ENCODE assay signal across 8 mouse cellular contexts in genomic region chr1:79857681-79858388, GRCm38 (mm10). TPM values are rescaled to one million over a fixed set of nuclear protein-coding genes. Genes with fewer than 3 reads are reported as not detected.
DNase-seq lines count a peak whose midpoint lies in the region; ATAC-seq and TF ChIP-seq lines count a peak whose summit lies in the region.

No protein-coding gene starts in this region.

- H3K4me2 ChIP-seq in hindbrain, embryonic 15.5 days, result peak overlapping the region; percentile 95

- peaks cover 22% of the 10 kb centered on the region for H3K4me1 ChIP-seq in hindbrain, embryonic 15.5 days (replicated peaks)
- H3K4me1 ChIP-seq in midbrain, embryonic 10.5 days, result peaks cover 55% of the 10 kb centered on the region

- no peaks in the 10 kb centered on the region for H3K9me3 ChIP-seq in hindbrain, embryonic 15.5 days
- no peaks in the 10 kb centered on the region for H3K9me3 ChIP-seq in midbrain, embryonic 10.5 days (replicated peaks)

- no peaks in the 10 kb centered on the region for H3K27me3 ChIP-seq in hindbrain, embryonic 15.5 days
- H3K27me3 ChIP-seq in midbrain, embryonic 10.5 days (ENCODE audit: low read depth, poor library complexity, severe bottlenecking), result peaks cover 45% of the 10 kb centered on the region

- peak overlapping the region; percentile 87 for H3K4me3 ChIP-seq in gastrocnemius, adult 2 months
- H3K4me3 ChIP-seq in hindbrain, embryonic 15.5 days, result peak overlapping the region; percentile 83
- H3K4me3 ChIP-seq in midbrain, embryonic 10.5 days, result peak overlapping the region; percentile 76

- ATAC-seq in hindbrain, embryonic 15.5 days (ENCODE audit: low FRiP score, low read depth), result peak; percentile 11

- DNase-seq in gastrocnemius, adult 2 months, result no peak
- no peak for DNase-seq in gastrocnemius, adult 18-20 months (ENCODE audit: low spot score)
- peak; percentile 11 for DNase-seq in retina, embryonic 14.5 days (ENCODE audit: low spot score)
- DNase-seq in retina, postnatal 1 day, result no peak
- peak; percentile 55 for DNase-seq in midbrain, embryonic 10.5 days (ENCODE audit: low spot score)
- DNase-seq in spleen, adult 12 weeks (ENCODE audit: low spot score), result no peak
- no peak for DNase-seq in ovary, postnatal 14 days (ENCODE audit: low spot score)

- H3K9ac ChIP-seq in hindbrain, embryonic 15.5 days, result peak overlapping the region; percentile 74

- 2% methylated on average over 32 of the region's 32 CpGs for WGBS in hindbrain, embryonic 15.5 days
- 2% methylated on average over 32 of the region's 32 CpGs for WGBS in midbrain, embryonic 10.5 days

- H3K27ac ChIP-seq in gastrocnemius, adult 2 months, result peak overlapping the region; percentile 93
- peak overlapping the region; percentile 54 for H3K27ac ChIP-seq in hindbrain, embryonic 15.5 days (replicated peaks)
- peak overlapping the region; percentile 90 for H3K27ac ChIP-seq in midbrain, embryonic 10.5 days (replicated peaks)

- intact Hi-C loops in gastrocnemius, adult 2 months (cut with DNase I), result loop anchor here (2.0 kb wide), 1 partner anchor 35 kb away; no protein-coding TSS in a partner anchor

- TF ChIP-seq CTCF in gastrocnemius, adult 2 months (IDR thresholded peaks at IDR 0.05), result no peak

- H3K36me3 ChIP-seq in hindbrain, embryonic 15.5 days, result no peaks in the 10 kb centered on the region
- H3K36me3 ChIP-seq in midbrain, embryonic 10.5 days, result no peaks in the 10 kb centered on the region

RNA-seq across cellular contexts. Expression of gene Serpine2, which starts 3.1 kb away (rescaled TPM):
- 100 to 1,000 TPM in 1 of 2 experiments, 10 to 100 TPM in 1; 72.3 to 125 TPM for total RNA-seq in gastrocnemius, adult 2 months (2021)
- total RNA-seq in gastrocnemius, adult 18-20 months (2021), result 10 to 100 TPM; 78.7 to 89.6 TPM
- 272 and 313 TPM in 2 replicates for polyA plus RNA-seq in hindbrain, embryonic 15.5 days (2015; fragmentation: Nextera tagmentation; extraction: Ambion mirVana)
- polyA plus RNA-seq in midbrain, embryonic 10.5 days (2016; fragmentation: Nextera tagmentation; extraction: Ambion mirVana), result 54.7 and 60.4 TPM in 2 replicates

Comparison
In these comparisons a context has a peak if more than half of its experiments do, and no peak if none do; other contexts are left out.
1. DNase-seq: peak in retina, embryonic 14.5 days (single experiment) and midbrain, embryonic 10.5 days (single experiment); none in gastrocnemius, adult 2 months (single experiment), gastrocnemius, adult 18-20 months (single experiment), retina, postnatal 1 day (single experiment), spleen, adult 12 weeks (single experiment) and ovary, postnatal 14 days (single experiment).
2. Peak in every context shown above with its lines, with median percentiles within 50 percentile points of each other: H3K27ac ChIP-seq and H3K4me3 ChIP-seq.